Mouse (Mus musculus): Measurements from ENCODE around the gene Tbc1d22b.

Gene Tbc1d22b

GRCm38 (mm10) chr17:29541419-29541818, 8.2 kb upstream of the Tbc1d22b start:
- DNase-seq (ENCODE audit: low spot score in 2 of 2), result no peak

GRCm38 (mm10) chr17:29542831-29543690, 6.5 kb upstream of the Tbc1d22b start:
- DNase-seq (ENCODE audit: low spot score in 2 of 2), result no peak

- DNase-seq (ENCODE audit: low spot score in 2 of 2), result no peak
These were observed 5.5 kb upstream of the Tbc1d22b start for GRCm38 (mm10) chr17:29544064-29544463.

- DNase-seq (ENCODE audit: low spot score in 2 of 2), result no peak
These were observed 4.3 kb upstream of the Tbc1d22b start for GRCm38 (mm10) chr17:29545241-29545640.

- DNase-seq (ENCODE audit: low spot score in 2 of 2), result no peak
These were observed 1.1 kb upstream of the Tbc1d22b start for GRCm38 (mm10) chr17:29548494-29548893.

GRCm38 (mm10) chr17:29548994-29549393, 591 bp upstream of the Tbc1d22b start:
- no peak for DNase-seq (ENCODE audit: low spot score in 2 of 2)

- peak; percentile 26 to 43 for DNase-seq (ENCODE audit: low spot score in 2 of 2)
These were observed 1.4 kb downstream of the Tbc1d22b start for GRCm38 (mm10) chr17:29551019-29551418.

GRCm38 (mm10) chr17:29552162-29552732, 2.7 kb downstream of the Tbc1d22b start, which contains the start of gene Tmem217:
Tmem217 (minus strand) TSS chr17:29552385.
- peak in 1 of 2 experiments; percentile 27 for DNase-seq (ENCODE audit: low spot score in 2 of 2)

- DNase-seq (ENCODE audit: low spot score in 2 of 2), result no peak
These were observed 4.6 kb downstream of the Tbc1d22b start for GRCm38 (mm10) chr17:29554176-29554575.

- DNase-seq (ENCODE audit: low spot score in 2 of 2), result no peak
These were observed 6.9 kb downstream of the Tbc1d22b start for GRCm38 (mm10) chr17:29556456-29556855.

- no peak for DNase-seq (ENCODE audit: low spot score in 2 of 2)
These were observed 7.3 kb downstream of the Tbc1d22b start for GRCm38 (mm10) chr17:29556893-29557292.

GRCm38 (mm10) chr17:29558476-29558875, 8.9 kb downstream of the Tbc1d22b start:
- no peak for DNase-seq (ENCODE audit: low spot score in 2 of 2)

GRCm38 (mm10) chr17:29565521-29565920, 15.9 kb downstream of the Tbc1d22b start:
- DNase-seq (ENCODE audit: low spot score in 2 of 2), result no peak

GRCm38 (mm10) chr17:29568435-29568834, 18.9 kb downstream of the Tbc1d22b start:
- no peak for DNase-seq (ENCODE audit: low spot score in 2 of 2)

- DNase-seq (ENCODE audit: low spot score in 2 of 2), result no peak
These were observed 20.2 kb downstream of the Tbc1d22b start for GRCm38 (mm10) chr17:29569831-29570230.

- no peak for DNase-seq (ENCODE audit: low spot score in 2 of 2)
These were observed 30.1 kb downstream of the Tbc1d22b start for GRCm38 (mm10) chr17:29579579-29580126.

GRCm38 (mm10) chr17:29583569-29583968, 34.0 kb downstream of the Tbc1d22b start:
- no peak for DNase-seq (ENCODE audit: low spot score in 2 of 2)

GRCm38 (mm10) chr17:29584306-29584705, 34.7 kb downstream of the Tbc1d22b start:
- peak; percentile 40 to 54 for DNase-seq (ENCODE audit: low spot score in 2 of 2)

GRCm38 (mm10) chr17:29584737-29585136, 35.2 kb downstream of the Tbc1d22b start:
- no peak for DNase-seq (ENCODE audit: low spot score in 2 of 2)

GRCm38 (mm10) chr17:29585446-29585845, 35.9 kb downstream of the Tbc1d22b start:
- peak; percentile 29 to 48 for DNase-seq (ENCODE audit: low spot score in 2 of 2)

- DNase-seq (ENCODE audit: low spot score in 2 of 2), result no peak
These were observed 37.3 kb downstream of the Tbc1d22b start for GRCm38 (mm10) chr17:29586921-29587320.

- no peak for DNase-seq (ENCODE audit: low spot score in 2 of 2)
These were observed 39.8 kb downstream of the Tbc1d22b start for GRCm38 (mm10) chr17:29589221-29589898.

All from natural killer cell, adult 2 months (primary cell).